Mouse (Mus musculus): ENCODE measurements around the gene Med7. TPM values are rescaled to one million over a fixed set of nuclear protein-coding genes. Genes with fewer than 3 reads are reported as not detected.
"Not testable (repeated sequence)": the region's sequence is repeated elsewhere in the genome, so short reads cannot be mapped to it uniquely, and the experiment has no call there.

The Med7 gene
- polyA plus RNA-seq, 1 experiment from 2014 or later: 97.6 TPM

- no peaks in the 10 kb centered on the region for H3K27me3 ChIP-seq (ENCODE audit: low read depth, poor library complexity, severe bottlenecking)
- H3K27ac ChIP-seq: no peak overlapping the region
- no peaks in the 10 kb centered on the region for H3K36me3 ChIP-seq
- H3K4me3 ChIP-seq: no peak overlapping the region
- H3K4me1 ChIP-seq: peaks cover 19% of the 10 kb centered on the region; the same call in 1 of the 2 replicates
- no peak for DNase-seq (ENCODE audit: low spot score)
- no peaks in the 10 kb centered on the region for H3K9me3 ChIP-seq (replicated peaks)
- 75% methylated on average over 5 of the region's 5 CpGs for WGBS
These were observed 37.8 kb upstream of the Med7 start for GRCm38 (mm10) chr11:46398933-46399383.

DNA sequence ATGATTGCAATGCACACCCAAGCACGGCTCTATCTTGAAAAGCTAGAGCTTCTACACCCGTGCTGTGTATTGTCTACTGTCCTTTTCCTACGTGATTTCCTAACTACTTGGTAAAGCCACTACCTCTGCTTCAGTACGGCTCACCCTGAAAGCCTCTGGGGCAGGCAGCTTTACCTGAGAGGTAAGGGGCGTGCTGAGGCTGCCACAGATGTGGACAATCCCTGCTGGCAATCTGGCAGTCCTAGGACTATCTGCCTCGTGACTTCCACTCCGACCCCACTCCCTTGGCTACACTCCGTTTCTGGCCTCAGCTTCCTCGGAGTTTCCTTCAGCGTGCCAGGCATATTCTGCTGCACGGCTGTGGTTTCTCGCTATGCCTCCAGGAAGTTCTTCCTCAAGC, 35.2 kb upstream of the Med7 start:
- no peak for DNase-seq (ENCODE audit: low spot score)
- H3K4me3 ChIP-seq: no peak overlapping the region
- no peaks in the 10 kb centered on the region for H3K9me3 ChIP-seq (replicated peaks)
- H3K27ac ChIP-seq: no peak overlapping the region
- WGBS: 84% methylated on average over 12 of the region's 12 CpGs
- H3K36me3 ChIP-seq: no peaks in the 10 kb centered on the region
- H3K4me1 ChIP-seq: peaks cover 24% of the 10 kb centered on the region
- H3K27me3 ChIP-seq (ENCODE audit: low read depth, poor library complexity, severe bottlenecking): 0 out of 2 replicates have a peak, but pooled peaks cover 3% of the 10 kb centered on the region

DNA sequence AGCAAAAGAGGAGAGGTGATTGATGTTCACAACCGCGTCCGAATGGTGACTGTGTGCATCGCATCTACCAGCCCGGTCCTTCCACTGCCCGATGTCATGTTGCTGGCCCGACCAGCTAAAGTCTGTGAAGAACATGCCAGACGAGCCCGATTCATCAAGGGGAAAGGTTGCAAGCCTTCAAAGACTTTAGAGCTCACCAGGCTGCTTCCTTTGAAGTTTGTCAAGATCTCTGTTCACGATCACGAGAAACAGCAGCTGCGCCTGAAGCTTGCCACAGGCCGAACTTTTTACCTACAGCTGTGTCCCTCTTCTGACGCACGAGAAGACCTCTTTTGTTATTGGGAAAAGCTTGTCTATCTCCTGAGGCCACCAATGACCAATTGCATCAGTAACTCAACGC, 31.7 kb upstream of the Med7 start:
- Histone ChIP-seq H3K4me3 (no peak overlapping the region), H3K9me3 (replicated peaks) (no peaks in the 10 kb centered on the region), H3K36me3 (no peaks in the 10 kb centered on the region), H3K27me3 (ENCODE audit: low read depth, poor library complexity, severe bottlenecking) (peaks cover 8% of the 10 kb centered on the region; the same call in 1 of the 2 replicates), H3K27ac (no peak overlapping the region), H3K4me1 (peaks cover 30% of the 10 kb centered on the region)
- DNase-seq (ENCODE audit: low spot score): no peak
- WGBS: 60% methylated on average over 16 of the region's 16 CpGs

- H3K4me3 ChIP-seq: no peak overlapping the region
- peaks cover 31% of the 10 kb centered on the region for H3K4me1 ChIP-seq
- 47% methylated on average over 10 of the region's 10 CpGs for WGBS
- H3K9me3 ChIP-seq (replicated peaks): no peaks in the 10 kb centered on the region
- no peak for DNase-seq (ENCODE audit: low spot score)
- H3K36me3 ChIP-seq: no peaks in the 10 kb centered on the region
- H3K27me3 ChIP-seq (ENCODE audit: low read depth, poor library complexity, severe bottlenecking): peaks cover 8% of the 10 kb centered on the region; the same call in 1 of the 2 replicates
- H3K27ac ChIP-seq: peak overlapping the region; percentile 42; the same call in 1 of the 2 replicates
These were observed 30.0 kb upstream of the Med7 start for GRCm38 (mm10) chr11:46406721-46407120.

- 47% methylated on average over 2 of the region's 2 CpGs for WGBS
These were observed 26.6 kb upstream of the Med7 start for GRCm38 (mm10) chr11:46410018-46410563.

DNA sequence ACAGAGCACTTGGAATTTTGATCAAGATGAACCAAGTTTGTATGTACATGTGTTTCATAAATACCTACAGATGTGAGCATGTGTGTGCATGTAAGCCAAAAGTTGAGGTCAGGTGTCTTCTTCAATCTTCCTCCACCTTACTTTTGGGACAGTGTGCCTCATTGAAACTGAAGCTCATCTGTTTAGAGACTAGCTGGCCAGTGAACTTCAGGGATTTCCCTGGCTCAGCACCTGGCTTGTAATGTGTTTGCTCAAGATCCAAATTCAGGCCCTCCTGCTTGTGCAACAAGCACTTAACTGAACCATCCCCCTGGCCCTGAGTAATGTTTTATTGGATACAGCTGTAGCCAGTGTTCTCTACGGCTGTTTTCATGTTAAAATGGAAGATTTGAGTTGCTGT, 18.3 kb upstream of the Med7 start:
- DNase-seq (ENCODE audit: low spot score): no peak
- 50% methylated on average over 1 of the region's 1 CpGs for WGBS
- H3K27me3 ChIP-seq (ENCODE audit: low read depth, poor library complexity, severe bottlenecking): no peaks in the 10 kb centered on the region
- no peak overlapping the region for H3K4me3 ChIP-seq
- no peaks in the 10 kb centered on the region for H3K36me3 ChIP-seq
- peaks cover 11% of the 10 kb centered on the region for H3K4me1 ChIP-seq
- H3K27ac ChIP-seq: no peak overlapping the region
- H3K9me3 ChIP-seq (replicated peaks): no peaks in the 10 kb centered on the region

More at GRCm38 (mm10) chr11:46410018-46410563, 26.6 kb upstream of the Med7 start:
- DNase-seq (ENCODE audit: low spot score): no peak
- Histone ChIP-seq H3K27me3 (ENCODE audit: low read depth, poor library complexity, severe bottlenecking) (peaks cover 8% of the 10 kb centered on the region; the same call in 1 of the 2 replicates), H3K36me3 (no peaks in the 10 kb centered on the region), H3K27ac (peak overlapping the region; percentile 44; the same call in 1 of the 2 replicates), H3K4me3 (no peak overlapping the region), H3K9me3 (replicated peaks) (no peaks in the 10 kb centered on the region), H3K4me1 (peaks cover 13% of the 10 kb centered on the region)

DNA sequence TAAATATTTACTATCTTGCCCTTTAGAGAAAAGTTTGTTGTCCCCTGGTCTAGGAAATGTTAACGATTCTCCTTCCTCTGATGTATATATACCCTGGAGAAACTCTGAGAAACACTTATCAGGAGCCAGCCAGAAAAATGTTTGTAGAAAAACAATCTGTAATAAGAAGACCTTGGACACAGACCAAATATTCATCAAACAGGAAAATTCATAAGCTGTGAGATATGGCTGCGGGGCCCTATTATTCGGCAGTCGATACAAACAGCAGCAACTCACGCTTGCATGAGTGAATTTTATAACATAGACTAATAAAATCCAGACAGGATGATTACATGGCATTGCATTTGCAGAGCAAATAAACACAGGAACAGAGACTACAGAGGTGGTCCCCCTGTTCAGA, 17.9 kb upstream of the Med7 start:
- no peak for DNase-seq (ENCODE audit: low spot score)
- peaks cover 11% of the 10 kb centered on the region for H3K4me1 ChIP-seq
- WGBS: 89% methylated on average over 5 of the region's 5 CpGs
- H3K4me3 ChIP-seq: no peak overlapping the region
- H3K9me3 ChIP-seq (replicated peaks): no peaks in the 10 kb centered on the region
- no peak overlapping the region for H3K27ac ChIP-seq
- H3K36me3 ChIP-seq: no peaks in the 10 kb centered on the region
- no peaks in the 10 kb centered on the region for H3K27me3 ChIP-seq (ENCODE audit: low read depth, poor library complexity, severe bottlenecking)

DNA sequence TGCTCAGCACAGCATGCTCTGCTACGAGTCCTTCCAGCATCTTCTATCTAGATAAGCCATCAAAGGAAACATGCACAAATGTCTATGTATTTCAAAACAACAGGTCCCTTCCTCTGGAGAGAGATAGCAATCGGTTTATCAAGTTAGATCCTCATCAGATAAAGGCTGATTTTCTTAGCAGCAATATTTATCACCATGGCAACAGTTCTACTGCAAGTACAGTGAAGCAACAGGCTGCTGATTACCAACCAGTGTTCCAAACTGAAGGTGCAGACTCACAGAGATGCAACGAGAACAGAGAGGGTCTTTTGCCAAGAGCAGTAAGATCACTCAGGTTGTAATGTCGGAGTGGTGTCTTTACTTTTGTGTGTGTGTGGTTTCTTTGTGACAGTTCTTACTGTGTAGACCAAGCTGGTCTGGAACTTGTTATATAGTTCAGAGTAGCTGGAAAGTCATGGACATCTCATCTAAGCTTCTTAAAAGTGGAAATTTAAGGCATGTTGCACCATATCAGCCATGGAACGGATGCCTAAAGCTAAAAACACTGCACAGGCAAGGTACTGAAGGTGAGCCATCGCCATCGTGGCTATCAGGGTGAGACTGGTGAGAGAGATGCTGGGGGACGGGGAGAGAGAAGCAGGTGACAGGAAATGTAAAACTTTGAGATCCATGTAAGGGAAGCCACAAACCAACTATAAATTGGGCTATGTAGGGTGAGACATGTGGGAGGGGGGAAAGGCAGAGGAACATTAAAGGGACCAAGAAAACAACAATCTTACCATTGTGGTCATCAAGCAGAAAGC, 15.4 kb upstream of the Med7 start:
- Histone ChIP-seq H3K27me3 (ENCODE audit: low read depth, poor library complexity, severe bottlenecking) (no peaks in the 10 kb centered on the region), H3K9me3 (replicated peaks) (no peaks in the 10 kb centered on the region), H3K27ac (no peak overlapping the region), H3K4me3 (no peak overlapping the region), H3K4me1 (peaks cover 11% of the 10 kb centered on the region), H3K36me3 (no peaks in the 10 kb centered on the region)
- WGBS: 84% methylated on average over 8 of the region's 8 CpGs
- DNase-seq (ENCODE audit: low spot score): no peak

GRCm38 (mm10) chr11:46428131-46428530, 8.6 kb upstream of the Med7 start:
- DNase-seq (ENCODE audit: low spot score); H3K4me1 ChIP-seq; H3K36me3 ChIP-seq; H3K27ac ChIP-seq; H3K27me3 ChIP-seq (ENCODE audit: low read depth, poor library complexity, severe bottlenecking); H3K9me3 ChIP-seq (replicated peaks); H3K4me3 ChIP-seq: not testable (repeated sequence)
- 49% methylated on average over 4 of the region's 4 CpGs for WGBS

- H3K9me3 ChIP-seq (replicated peaks): no peaks in the 10 kb centered on the region
- H3K4me3 ChIP-seq: no peak overlapping the region
- no peaks in the 10 kb centered on the region for H3K36me3 ChIP-seq
- 95% methylated on average over 2 of the region's 2 CpGs for WGBS
- no peaks in the 10 kb centered on the region for H3K4me1 ChIP-seq
- DNase-seq (ENCODE audit: low spot score): no peak
- H3K27me3 ChIP-seq (ENCODE audit: low read depth, poor library complexity, severe bottlenecking): no peaks in the 10 kb centered on the region
- H3K27ac ChIP-seq: no peak overlapping the region
These were observed 6.6 kb upstream of the Med7 start for GRCm38 (mm10) chr11:46430123-46430522.

GRCm38 (mm10) chr11:46431129-46431528, 5.6 kb upstream of the Med7 start:
- Histone ChIP-seq H3K9me3 (replicated peaks) (no peaks in the 10 kb centered on the region), H3K4me3 (no peak overlapping the region), H3K4me1 (peaks cover under 1% of the 10 kb centered on the region; the same call in 1 of the 2 replicates), H3K27me3 (ENCODE audit: low read depth, poor library complexity, severe bottlenecking) (no peaks in the 10 kb centered on the region), H3K27ac (no peak overlapping the region), H3K36me3 (no peaks in the 10 kb centered on the region)
- 18% methylated on average over 3 of the region's 3 CpGs for WGBS
- DNase-seq (ENCODE audit: low spot score): peak; percentile 76

- H3K4me3 ChIP-seq: no peak overlapping the region
- H3K27ac ChIP-seq: no peak overlapping the region
- H3K9me3 ChIP-seq (replicated peaks): no peaks in the 10 kb centered on the region
- H3K36me3 ChIP-seq: peaks cover 19% of the 10 kb centered on the region
- no peaks in the 10 kb centered on the region for H3K27me3 ChIP-seq (ENCODE audit: low read depth, poor library complexity, severe bottlenecking)
- DNase-seq (ENCODE audit: low spot score): no peak
- H3K4me1 ChIP-seq: peaks cover 7% of the 10 kb centered on the region
These were observed 1.4 kb upstream of the Med7 start for GRCm38 (mm10) chr11:46435363-46435762.

DNA sequence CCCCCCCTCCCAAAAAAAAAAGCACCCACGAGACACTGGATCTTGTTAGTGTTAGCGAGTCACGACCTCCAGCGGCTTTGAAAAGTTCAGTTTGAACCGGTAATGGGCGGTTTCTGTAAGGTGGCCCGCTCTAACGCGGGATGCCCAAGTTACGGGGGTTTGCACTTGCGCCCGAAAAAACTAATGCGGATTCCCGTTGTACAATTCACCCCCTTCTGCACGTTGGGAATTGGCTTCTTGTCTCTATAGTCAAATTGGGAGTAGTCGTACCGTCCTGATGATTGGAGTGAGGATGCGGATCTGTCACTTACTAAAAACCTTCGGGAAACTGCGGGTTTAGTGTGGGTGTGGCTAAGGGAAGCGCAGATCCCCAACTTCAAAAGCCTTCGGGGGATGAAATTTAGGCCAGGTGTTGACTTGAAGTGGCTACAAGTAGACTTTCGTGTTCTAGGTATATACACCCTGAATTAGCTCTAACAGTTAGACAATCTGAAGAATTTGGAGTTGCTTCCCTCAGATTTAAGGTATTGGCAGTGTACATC, 805 bp downstream of the Med7 start:
- Histone ChIP-seq H3K27me3 (ENCODE audit: low read depth, poor library complexity, severe bottlenecking) (no peaks in the 10 kb centered on the region), H3K4me3 (peak overlapping the region; percentile 93), H3K36me3 (peaks cover 41% of the 10 kb centered on the region), H3K27ac (peak overlapping the region; percentile 96), H3K4me1 (peaks cover 7% of the 10 kb centered on the region), H3K9me3 (replicated peaks) (no peaks in the 10 kb centered on the region)
- DNase-seq (ENCODE audit: low spot score): no peak
- WGBS: 2% methylated on average over 23 of the region's 23 CpGs

Data from limb, embryonic 10.5 days (tissue).